Mouse (Mus musculus) liver, postnatal 0 days (tissue): Measurements from ENCODE around the gene Ampd1.

Experiments used
- CTCF ChIP-seq: sonication (generic); IDR thresholded peaks from 2 replicates; pipeline ENCODE4 v1.5.1; 2016; ENCODE audit warnings: antibody characterized with exemption, low read depth
- EP300 ChIP-seq: IDR thresholded peaks from 2 replicates; pipeline ENCODE4 v1.6.1; 2016; ENCODE audit warnings: antibody characterized with exemption, low read depth, mild to moderate bottlenecking

- TF ChIP-seq CTCF (no peak), EP300 (no peak)
Measured at GRCm38 (mm10) chr3:103146330-103147166, 72.7 kb downstream of the Ampd1 start.
